Mouse (Mus musculus) left cerebral cortex, postnatal 10 days (tissue): ENCODE results near the gene Prr27. TPM values are rescaled to one million over a fixed set of nuclear protein-coding genes. Genes with fewer than 3 reads are reported as not detected.

Source experiments
- DNase-seq, 2 experiments: peaks; one replicate each; pipeline ENCODE4 v3.0.0; 2021 to 2022; ENCODE audit warnings: low spot score in 2 of 2, mixed read lengths in 1 of 2; ENCODE audit errors: extremely low spot score in 1 of 2
- intact Hi-C: fragments of 180-260 bp; cut with DNase I; formaldehyde crosslinking; loops from one replicate; pipeline ENCODE4 v1.15.1; 2025
- total RNA-seq, 2 experiments: library from RNA; stranded (reverse); gene quantifications; 2 replicates each; pipeline ENCODE4 v1.2.3; 2021

The Prr27 gene
- total RNA-seq: not detected

- intact Hi-C loops: no loop called here
These were observed at the start of gene Prr27 for GRCm38 (mm10) chr5:87825386-87825785. Gene Prr27, plus strand, starts transcription at chr5:87825686.

GRCm38 (mm10) chr5:87782731-87783130 lies 42.8 kb upstream of the Prr27 start:
- intact Hi-C loops: loop anchor here (10.0 kb wide), 1 partner anchor 612 kb away; no protein-coding TSS in a partner anchor
- no peak for DNase-seq

More at GRCm38 (mm10) chr5:87825386-87825785, at the start of gene Prr27:
- DNase-seq: no peak

GRCm38 (mm10) chr5:87807782-87808181 lies 17.7 kb upstream of the Prr27 start, which contains the start of gene Csn1s2b:
Gene Csn1s2b, plus strand, starts transcription at chr5:87808082.
- intact Hi-C loops: no loop called here

GRCm38 (mm10) chr5:87809253-87809652 lies 16.2 kb upstream of the Prr27 start:
- DNase-seq: no peak
- intact Hi-C loops: no loop called here

More at GRCm38 (mm10) chr5:87807782-87808181, 17.7 kb upstream of the Prr27 start, which contains the start of gene Csn1s2b:
- DNase-seq: no peak

GRCm38 (mm10) chr5:87855136-87855716 lies 29.7 kb downstream of the Prr27 start:
- no peak for DNase-seq

GRCm38 (mm10) chr5:87870084-87870483 lies 44.6 kb downstream of the Prr27 start:
- intact Hi-C loops: no loop called here
- DNase-seq: no peak

More at GRCm38 (mm10) chr5:87855136-87855716, 29.7 kb downstream of the Prr27 start:
- intact Hi-C loops: no loop called here

- intact Hi-C loops: no loop called here
- no peak for DNase-seq
These were observed 45.9 kb downstream of the Prr27 start for GRCm38 (mm10) chr5:87871423-87871822.

GRCm38 (mm10) chr5:87884729-87885128 lies 59.2 kb downstream of the Prr27 start, which contains the start of gene Odam:
Gene Odam, plus strand, starts transcription at chr5:87885029.
- no peak for DNase-seq
- intact Hi-C loops: no loop called here

Other genes starting within 250 kb of the Prr27 start
- not detected for gene Sult1e1, start 234.1 kb upstream of the Prr27 start, total RNA-seq
- not detected for gene Csn1s1, start 159.5 kb upstream of the Prr27 start, total RNA-seq
- not detected for gene Csn2, start 126.1 kb upstream of the Prr27 start, total RNA-seq
- not detected for gene Csn1s2a, start 51.1 kb upstream of the Prr27 start, total RNA-seq
- not detected for gene Csn1s2b, start 17.6 kb upstream of the Prr27 start, total RNA-seq
- gene Odam, start 59.3 kb downstream of the Prr27 start, total RNA-seq: not detected
- not detected for gene Csn3, start 99.9 kb downstream of the Prr27 start, total RNA-seq
- gene 2310003L06Rik, start 143.8 kb downstream of the Prr27 start, total RNA-seq: not detected
- not detected for gene Gm28434, start 143.8 kb downstream of the Prr27 start, total RNA-seq
- gene Cabs1, start 153.8 kb downstream of the Prr27 start, total RNA-seq: not detected
- gene Smr3a, start 176.9 kb downstream of the Prr27 start, total RNA-seq: not detected